Mouse (Mus musculus) ovary, adult 10 weeks (tissue): ENCODE data around the gene Kmt2a. TPM values are rescaled to one million over a fixed set of nuclear protein-coding genes. Genes with fewer than 3 reads are reported as not detected.

Source experiments
- polyA plus RNA-seq: library from polyadenylated mRNA; stranded (reverse); fragments of 350-450 nt; fragmentation: Illumina TruSeq; extraction: RNeasy Lipid Tissue Mini Kit (QIAGEN cat#74804); gene quantifications from one replicate; pipeline ENCODE4 v1.2.3, GENCODE M21; 2014

Kmt2a gene
- 41.2 TPM for polyA plus RNA-seq

GRCm38 (mm10) chr9:44881221-44881871, at the start of gene Kmt2a:
Gene Kmt2a (minus strand): TSS chr9:44881296.

GRCm38 (mm10) chr9:44920374-44921122, 39.5 kb upstream of the Kmt2a start, which contains the start of gene Atp5l:
Gene Atp5l (minus strand): TSS chr9:44920742.

GRCm38 (mm10) chr9:44802808-44803450, 78.2 kb downstream of the Kmt2a start, which contains the start of gene Ttc36:
Gene Ttc36 (minus strand): TSS chr9:44803072.

GRCm38 (mm10) chr9:44799102-44799957, 81.8 kb downstream of the Kmt2a start, which contains the start of gene Tmem25:
Gene Tmem25 (minus strand): TSS chr9:44799307.

GRCm38 (mm10) chr9:44767101-44768028, 113.7 kb downstream of the Kmt2a start, which contains the start of the genes Arcn1 and Ift46:
Gene Arcn1 (minus strand): TSS chr9:44767845.
Gene Ift46 (plus strand): TSS chr9:44767908.

Other genes starting within 250 kb of the Kmt2a start
- gene Treh, start 208.1 kb downstream of the Kmt2a start, polyA plus RNA-seq, result not detected
- 0.71 TPM for gene Phldb1, start 146.1 kb downstream of the Kmt2a start, polyA plus RNA-seq
- 372 TPM for gene Arcn1, start 113.5 kb downstream of the Kmt2a start, polyA plus RNA-seq
- 29.9 TPM for gene Ift46, start 113.4 kb downstream of the Kmt2a start, polyA plus RNA-seq
- 0.91 TPM for gene Tmem25, start 82.0 kb downstream of the Kmt2a start, polyA plus RNA-seq
- not detected for gene Ttc36, start 78.2 kb downstream of the Kmt2a start, polyA plus RNA-seq
- 284 TPM for gene Atp5l, start 39.4 kb upstream of the Kmt2a start, polyA plus RNA-seq
- 81.2 TPM for gene Ube4a, start 84.3 kb upstream of the Kmt2a start, polyA plus RNA-seq
- gene Cd3g, start 99.1 kb upstream of the Kmt2a start, polyA plus RNA-seq, result 1.3 TPM
- gene Cd3d, start 100.5 kb upstream of the Kmt2a start, polyA plus RNA-seq, result 0.29 TPM
- gene Cd3e, start 128.3 kb upstream of the Kmt2a start, polyA plus RNA-seq, result 0.80 TPM
- gene Mpzl2, start 158.5 kb upstream of the Kmt2a start, polyA plus RNA-seq, result 6.6 TPM
- gene Mpzl3, start 173.9 kb upstream of the Kmt2a start, polyA plus RNA-seq, result 3.0 TPM
- gene Jaml, start 197.9 kb upstream of the Kmt2a start, polyA plus RNA-seq, result 4.1 TPM
- 1.1 TPM for gene Scn2b, start 236.5 kb upstream of the Kmt2a start, polyA plus RNA-seq